Mouse (Mus musculus): ENCODE measurements around the gene Nek8. TPM values are rescaled to one million over a fixed set of nuclear protein-coding genes. Genes with fewer than 3 reads are reported as not detected.
"Not testable (repeated sequence)": the region's sequence is repeated elsewhere in the genome, so short reads cannot be mapped to it uniquely, and the experiment has no call there.

Gene Nek8
- polyA plus RNA-seq, 1 experiment from 2014 or later = 13.7 TPM

GRCm38 (mm10) chr11:78195101-78195863 is 18.8 kb upstream of the Nek8 start:
- H3K4me2 ChIP-seq = peak overlapping the region; percentile 85
- H3K4me3 ChIP-seq = peak overlapping the region; percentile 65
- ATAC-seq = no peak
- WGBS (ENCODE audit: insufficient replicate concordance) = 63% methylated on average over 23 of the region's 23 CpGs
- peak overlapping the region; percentile 60 for H3K9ac ChIP-seq
- peaks cover 21% of the 10 kb centered on the region for H3K36me3 ChIP-seq
- H3K9me3 ChIP-seq (replicated peaks) = no peaks in the 10 kb centered on the region
- peaks cover 14% of the 10 kb centered on the region for H3K4me1 ChIP-seq
- H3K27me3 ChIP-seq (replicated peaks) = peaks cover 34% of the 10 kb centered on the region
- no peak overlapping the region for H3K27ac ChIP-seq

- H3K9me3 ChIP-seq (replicated peaks) = no peaks in the 10 kb centered on the region
- H3K27ac ChIP-seq = 0 out of 2 replicates have a peak overlapping the region, but pooled peaks have one; percentile 37
- H3K36me3 ChIP-seq = peaks cover 21% of the 10 kb centered on the region
- ATAC-seq = peak; percentile 83
- WGBS (ENCODE audit: insufficient replicate concordance) = 2% methylated on average over 30 of the region's 30 CpGs
- H3K4me2 ChIP-seq = peak overlapping the region; percentile 85
- H3K9ac ChIP-seq = peak overlapping the region; percentile 60
- peak overlapping the region; percentile 65 for H3K4me3 ChIP-seq
- H3K4me1 ChIP-seq = peaks cover 19% of the 10 kb centered on the region
- H3K27me3 ChIP-seq (replicated peaks) = peaks cover 41% of the 10 kb centered on the region
These were observed 18.1 kb upstream of the Nek8 start for GRCm38 (mm10) chr11:78194411-78195100.

GRCm38 (mm10) chr11:78193113-78193512 is 16.6 kb upstream of the Nek8 start, which contains the start of gene Proca1:
Gene Proca1 (plus strand): TSS chr11:78193392.
- no peak for ATAC-seq
- Histone ChIP-seq H3K27me3 (replicated peaks) (peaks cover 55% of the 10 kb centered on the region), H3K9ac (no peak within 1 kb of the TSS), H3K4me3 (peak within 1 kb of the TSS; percentile 65), H3K9me3 (replicated peaks) (no peaks in the 10 kb centered on the region), H3K27ac (no peak within 1 kb of the TSS), H3K4me1 (peaks cover 31% of the 10 kb centered on the region), H3K36me3 (peaks cover 21% of the 10 kb centered on the region), H3K4me2 (peak within 1 kb of the TSS; percentile 85)
- 62% methylated on average over 1 of the region's 1 CpGs for WGBS (ENCODE audit: insufficient replicate concordance)

GRCm38 (mm10) chr11:78190041-78190440 is 13.6 kb upstream of the Nek8 start:
- H3K9me3 ChIP-seq (replicated peaks) = no peaks in the 10 kb centered on the region
- peak overlapping the region; percentile 71 for H3K4me2 ChIP-seq
- peak overlapping the region; percentile 53; the same call in 1 of the 2 replicates for H3K4me3 ChIP-seq
- H3K4me1 ChIP-seq = peaks cover 28% of the 10 kb centered on the region
- peaks cover 21% of the 10 kb centered on the region for H3K36me3 ChIP-seq
- WGBS (ENCODE audit: insufficient replicate concordance) = 58% methylated on average over 6 of the region's 6 CpGs
- no peak for ATAC-seq
- H3K9ac ChIP-seq = no peak overlapping the region
- H3K27me3 ChIP-seq (replicated peaks) = peaks cover 84% of the 10 kb centered on the region
- H3K27ac ChIP-seq = no peak overlapping the region

- Histone ChIP-seq H3K27me3 (replicated peaks) (peaks cover 84% of the 10 kb centered on the region), H3K4me2 (peak overlapping the region; percentile 71), H3K4me1 (peaks cover 24% of the 10 kb centered on the region), H3K27ac (peak overlapping the region; percentile 76), H3K36me3 (peaks cover 21% of the 10 kb centered on the region), H3K9ac (peak overlapping the region; percentile 69), H3K4me3 (peak overlapping the region; percentile 53), H3K9me3 (replicated peaks) (no peaks in the 10 kb centered on the region)
- peak; percentile 35; the same call in 1 of the 2 replicates for ATAC-seq
- 2% methylated on average over 42 of the region's 42 CpGs for WGBS (ENCODE audit: insufficient replicate concordance)
These were observed 13.0 kb upstream of the Nek8 start for GRCm38 (mm10) chr11:78189234-78190040.

- Histone ChIP-seq H3K9me3 (replicated peaks) (no peaks in the 10 kb centered on the region), H3K36me3 (peaks cover 21% of the 10 kb centered on the region), H3K4me2 (peak within 1 kb of the TSS; percentile 71), H3K4me3 (peak within 1 kb of the TSS; percentile 53), H3K27ac (peak within 1 kb of the TSS; percentile 76), H3K4me1 (peaks cover 28% of the 10 kb centered on the region), H3K9ac (peak within 1 kb of the TSS; percentile 69), H3K27me3 (replicated peaks) (peaks cover 81% of the 10 kb centered on the region)
- ATAC-seq = peak; percentile 17; the same call in 1 of the 2 replicates
- WGBS (ENCODE audit: insufficient replicate concordance) = 1% methylated on average over 79 of the region's 80 CpGs
These were observed 12.1 kb upstream of the Nek8 start, which contains the start of gene Rab34 for GRCm38 (mm10) chr11:78188331-78189233. Gene Rab34 (plus strand): TSS chr11:78188430.

- Histone ChIP-seq H3K27me3 (replicated peaks) (peaks cover 45% of the 10 kb centered on the region), H3K4me2 (peak overlapping the region; percentile 92; the same call in 1 of the 2 replicates), H3K4me1 (peaks cover 52% of the 10 kb centered on the region), H3K36me3 (peaks cover 29% of the 10 kb centered on the region)
- not testable (repeated sequence) for H3K4me3 ChIP-seq; H3K9me3 ChIP-seq (replicated peaks); ATAC-seq; H3K9ac ChIP-seq; H3K27ac ChIP-seq
- 82% methylated on average over 6 of the region's 6 CpGs for WGBS (ENCODE audit: insufficient replicate concordance)
These were observed 8.2 kb upstream of the Nek8 start for GRCm38 (mm10) chr11:78184702-78185101.

GRCm38 (mm10) chr11:78183884-78184514 is 7.5 kb upstream of the Nek8 start:
- no peak for ATAC-seq
- H3K4me1 ChIP-seq = peaks cover 54% of the 10 kb centered on the region
- peaks cover 36% of the 10 kb centered on the region for H3K36me3 ChIP-seq
- H3K9me3 ChIP-seq (replicated peaks) = no peaks in the 10 kb centered on the region
- WGBS (ENCODE audit: insufficient replicate concordance) = 35% methylated on average over 10 of the region's 10 CpGs
- peaks cover 38% of the 10 kb centered on the region for H3K27me3 ChIP-seq (replicated peaks)
- peak overlapping the region; percentile 94 for H3K4me3 ChIP-seq
- peak overlapping the region; percentile 92 for H3K4me2 ChIP-seq
- H3K9ac ChIP-seq = peak overlapping the region; percentile 61
- H3K27ac ChIP-seq = no peak overlapping the region

- Histone ChIP-seq H3K9ac (peak within 1 kb of the TSS; percentile 95), H3K27ac (peak within 1 kb of the TSS; percentile 100), H3K27me3 (replicated peaks) (peaks cover 30% of the 10 kb centered on the region), H3K4me1 (peaks cover 47% of the 10 kb centered on the region), H3K36me3 (peaks cover 38% of the 10 kb centered on the region), H3K4me3 (peak within 1 kb of the TSS; percentile 94), H3K4me2 (peak within 1 kb of the TSS; percentile 92), H3K9me3 (replicated peaks) (no peaks in the 10 kb centered on the region)
- peak; percentile 73 for ATAC-seq
- under 1% methylated on average over 38 of the region's 38 CpGs for whole genome bisulfite sequencing (ENCODE audit: insufficient replicate concordance)
These were observed 6.7 kb upstream of the Nek8 start, which contains the start of gene Rpl23a for GRCm38 (mm10) chr11:78182961-78183844. Gene Rpl23a (minus strand): TSS chr11:78183584.

- H3K9me3 ChIP-seq (replicated peaks) = no peaks in the 10 kb centered on the region
- H3K27me3 ChIP-seq (replicated peaks) = peaks cover 22% of the 10 kb centered on the region
- peak overlapping the region; percentile 94 for H3K4me3 ChIP-seq
- H3K27ac ChIP-seq = peak overlapping the region; percentile 100
- H3K4me2 ChIP-seq = peak overlapping the region; percentile 92
- WGBS (ENCODE audit: insufficient replicate concordance) = under 1% methylated on average over 7 of the region's 7 CpGs
- H3K36me3 ChIP-seq = peaks cover 38% of the 10 kb centered on the region
- peaks cover 47% of the 10 kb centered on the region for H3K4me1 ChIP-seq
- no peak for ATAC-seq
- H3K9ac ChIP-seq = peak overlapping the region; percentile 95
These were observed 6.0 kb upstream of the Nek8 start for GRCm38 (mm10) chr11:78182450-78182849.
